Mouse (Mus musculus) kidney, postnatal 25 days (tissue): ENCODE results near the gene Kcnk10.

Experiments used
- DNase-seq, 2 experiments: peaks; one replicate each; pipeline ENCODE4 v3.0.0; 2021; ENCODE audit warnings: mixed read lengths in 2 of 2

Gene Kcnk10

DNA sequence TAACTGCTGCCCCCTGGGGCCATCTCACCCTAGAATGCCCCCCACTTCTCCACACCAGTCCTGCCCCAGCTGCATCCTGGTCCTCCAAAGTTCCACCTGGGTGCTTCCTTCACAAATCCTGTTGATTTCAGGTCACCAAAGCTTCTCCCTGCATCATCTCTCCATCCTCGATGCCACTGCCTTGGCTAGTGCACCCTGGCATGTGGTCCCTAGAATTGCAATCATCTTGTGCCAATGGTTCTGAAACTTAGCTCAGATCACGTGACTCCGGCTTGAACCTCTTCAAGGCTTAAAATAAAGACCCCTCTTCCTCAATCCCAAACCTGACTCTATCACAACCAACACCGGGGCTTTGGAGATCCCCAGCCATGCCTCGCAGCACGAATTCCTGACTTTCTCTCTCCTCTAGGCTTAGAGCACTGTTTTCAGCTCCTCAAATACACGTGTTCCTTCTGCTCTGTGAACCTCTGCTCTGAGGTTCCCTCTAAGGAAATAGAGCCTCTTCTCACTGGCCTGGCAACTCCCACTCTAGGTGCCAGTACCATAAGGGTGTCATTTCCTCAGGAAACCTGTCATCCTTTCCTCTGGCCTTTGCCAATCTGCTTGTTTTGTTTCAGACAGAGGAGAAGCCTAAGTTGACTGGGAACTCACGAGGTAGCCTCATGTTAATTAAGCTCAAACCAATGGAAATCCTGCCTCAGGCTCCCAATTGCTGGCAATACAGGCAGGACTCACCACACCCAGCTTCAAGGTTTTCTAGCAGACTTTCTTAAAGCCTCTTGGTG lies 6.0 kb downstream of the Kcnk10 start:
- DNase-seq: no peak

- DNase-seq: no peak
These were observed 8.7 kb downstream of the Kcnk10 start for GRCm38 (mm10) chr12:98569380-98569779.

- DNase-seq: no peak
These were observed 10.2 kb downstream of the Kcnk10 start for GRCm38 (mm10) chr12:98567877-98568276.

DNA sequence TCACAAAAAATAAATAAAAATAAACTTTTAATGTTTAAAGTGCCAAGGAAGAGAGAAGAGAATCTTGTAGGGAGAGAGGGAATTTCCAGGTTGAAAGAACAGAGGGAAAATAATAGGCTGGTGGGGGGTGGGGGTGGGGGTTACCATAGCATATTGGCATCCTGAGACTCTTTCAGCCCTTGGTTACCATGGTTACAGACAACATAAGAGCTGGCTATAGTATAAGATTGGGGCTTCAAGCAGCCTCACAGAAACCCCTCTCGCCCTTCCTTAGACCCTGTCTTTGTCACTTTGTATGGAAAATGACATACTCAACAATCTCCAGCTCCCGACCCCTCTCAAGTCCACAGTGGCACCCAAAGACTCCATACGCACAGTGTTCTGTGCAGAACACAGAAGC lies 13.7 kb downstream of the Kcnk10 start:
- DNase-seq: no peak

GRCm38 (mm10) chr12:98563261-98563660 lies 14.8 kb downstream of the Kcnk10 start:
- DNase-seq: no peak

- no peak for DNase-seq
These were observed 15.7 kb downstream of the Kcnk10 start for GRCm38 (mm10) chr12:98562341-98562977.

DNA sequence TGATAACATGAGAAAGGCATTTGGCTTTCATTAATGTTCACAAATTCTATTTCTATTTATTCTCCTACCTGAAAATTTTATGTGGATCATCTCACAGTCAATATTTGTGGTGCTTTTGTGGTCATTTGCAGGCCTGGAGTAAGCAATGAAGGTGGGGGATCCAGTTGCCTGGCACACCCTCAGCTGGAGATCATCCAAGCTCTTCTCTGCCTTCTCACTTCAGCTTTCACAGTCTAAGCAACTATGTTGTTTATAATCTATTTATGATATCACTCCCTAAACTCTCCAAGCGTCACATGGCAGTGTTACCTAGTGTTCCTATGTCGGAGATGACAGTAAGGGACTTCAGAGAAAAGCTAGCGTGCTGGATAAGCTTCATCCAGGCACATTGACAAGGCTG lies 18.1 kb downstream of the Kcnk10 start:
- no peak for DNase-seq

- no peak for DNase-seq
These were observed 21.0 kb downstream of the Kcnk10 start for GRCm38 (mm10) chr12:98557013-98557677.

DNA sequence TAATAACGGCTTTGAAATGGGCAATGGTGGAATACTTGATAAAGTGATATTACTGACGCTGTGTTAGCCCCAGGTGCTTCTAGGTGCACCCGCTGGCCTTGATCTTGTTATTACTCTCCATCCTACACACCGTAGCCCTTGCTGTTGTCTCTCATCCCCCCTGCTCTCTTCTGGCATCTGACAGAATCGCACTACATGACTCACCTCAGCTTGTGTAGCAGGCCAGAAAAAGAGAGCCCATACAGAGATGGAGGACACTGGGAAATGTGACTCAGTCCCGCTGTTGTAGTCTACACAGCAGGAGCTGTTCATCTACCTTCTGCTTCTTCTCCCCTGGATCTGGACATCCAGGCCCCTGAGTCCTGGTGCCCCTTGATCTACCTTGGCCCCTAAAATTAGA lies 28.1 kb downstream of the Kcnk10 start:
- DNase-seq: no peak

DNA sequence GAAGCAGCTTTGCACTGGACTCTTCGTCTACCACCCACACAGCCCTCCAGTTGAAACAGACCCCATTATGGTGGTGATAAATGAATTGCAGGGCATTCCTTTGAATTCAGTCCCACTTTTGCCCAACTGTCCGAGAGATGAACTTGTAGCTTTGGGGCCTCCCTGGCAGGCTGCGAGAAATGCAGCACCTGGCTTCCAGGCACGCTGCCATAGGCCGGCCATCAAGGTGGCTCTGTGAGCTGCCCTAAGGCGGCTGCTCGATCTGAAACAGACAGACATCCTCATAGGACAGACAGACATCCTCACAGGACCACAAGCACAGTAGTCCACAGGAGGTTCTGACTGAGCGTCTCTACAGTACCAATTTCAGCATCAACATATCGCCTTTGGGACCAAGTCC lies 30.0 kb downstream of the Kcnk10 start:
- DNase-seq: no peak

DNA sequence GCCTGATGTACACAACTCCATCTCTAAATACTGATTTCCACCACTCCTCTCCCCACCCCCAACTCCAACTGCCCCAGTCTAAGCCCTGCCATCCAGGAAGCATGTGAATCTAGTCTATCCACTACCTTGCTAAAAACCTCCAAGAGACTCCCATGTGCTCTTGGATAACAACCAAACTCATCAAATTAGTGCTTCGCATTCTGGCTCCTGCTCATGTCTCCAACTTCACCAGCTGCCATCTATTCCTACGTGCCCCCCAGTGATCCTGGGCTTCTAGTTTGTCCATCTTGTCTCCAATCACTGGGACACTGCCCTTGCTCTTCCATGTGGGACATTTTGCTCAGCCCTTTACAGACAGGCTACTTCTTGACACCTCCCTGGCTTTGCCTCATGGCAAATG lies 32.2 kb downstream of the Kcnk10 start:
- DNase-seq: no peak

DNA sequence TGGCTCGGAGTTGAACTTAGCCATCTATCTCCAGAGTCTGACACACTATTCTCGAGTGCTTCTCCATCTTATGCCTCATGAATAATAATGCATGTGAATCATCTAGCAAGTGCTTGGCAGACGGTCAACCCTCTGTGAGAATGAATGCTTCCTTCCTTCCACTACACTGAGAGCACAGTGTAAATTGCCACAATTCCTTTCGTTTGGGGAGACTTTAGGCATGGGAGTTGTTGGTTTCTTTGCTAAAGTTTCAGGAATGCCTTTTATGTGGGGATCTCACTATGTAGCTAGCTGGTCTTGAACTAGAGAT lies 32.9 kb downstream of the Kcnk10 start:
- no peak for DNase-seq

DNA sequence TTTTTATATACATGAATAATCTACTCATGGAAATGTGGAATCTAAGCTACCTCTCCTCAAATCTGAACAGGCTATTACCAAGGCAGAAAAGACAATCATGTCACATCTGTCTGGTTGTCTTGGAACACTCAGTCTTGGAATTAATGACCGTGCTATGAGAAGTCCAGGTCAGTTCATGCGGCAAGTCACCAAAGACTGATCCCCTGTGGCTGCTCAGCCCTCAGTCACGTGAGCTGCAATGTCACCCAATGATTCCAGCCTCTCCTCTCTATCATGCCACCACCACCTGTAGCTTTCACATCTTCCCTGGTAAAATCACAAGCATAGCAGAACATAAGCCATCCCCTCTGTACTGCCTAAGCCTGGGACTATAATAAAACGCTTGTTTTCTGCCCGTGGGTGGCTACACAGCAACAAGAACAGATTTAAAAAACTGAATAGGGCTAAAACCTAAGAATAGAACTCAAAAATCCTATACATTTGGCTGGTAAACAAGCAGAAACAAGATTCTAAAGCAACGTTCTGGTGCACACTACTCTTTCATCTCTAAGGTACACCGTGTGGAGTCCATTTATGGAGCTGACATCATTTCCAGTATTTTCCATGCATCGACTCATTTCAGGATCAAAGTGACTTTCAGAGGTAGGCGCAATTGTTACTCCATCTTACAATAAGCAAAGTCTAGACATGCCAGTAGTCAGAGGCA lies 33.4 kb downstream of the Kcnk10 start:
- no peak for DNase-seq

GRCm38 (mm10) chr12:98536760-98537159 lies 41.4 kb downstream of the Kcnk10 start:
- no peak for DNase-seq

GRCm38 (mm10) chr12:98536036-98536435 lies 42.1 kb downstream of the Kcnk10 start:
- DNase-seq: no peak

DNA sequence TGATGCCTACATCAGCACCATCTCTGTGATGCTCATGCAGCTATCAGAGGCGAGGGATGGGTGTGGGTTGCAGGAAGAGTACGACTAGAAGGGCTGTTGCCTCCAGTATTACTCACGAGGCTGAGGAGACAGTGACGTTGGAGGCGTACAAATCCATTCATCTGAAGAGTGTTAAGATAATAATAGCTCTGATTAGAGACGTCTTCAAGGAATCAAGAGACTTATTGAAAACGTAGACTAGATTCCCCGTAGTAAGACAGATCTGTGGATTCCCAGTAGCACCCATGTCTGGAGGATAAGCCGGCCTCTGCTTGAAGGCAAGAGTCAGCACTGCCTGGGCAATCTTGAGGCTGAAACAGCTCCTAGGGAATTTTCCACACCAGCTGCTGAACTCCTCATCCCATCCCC lies 42.6 kb downstream of the Kcnk10 start:
- no peak for DNase-seq

DNA sequence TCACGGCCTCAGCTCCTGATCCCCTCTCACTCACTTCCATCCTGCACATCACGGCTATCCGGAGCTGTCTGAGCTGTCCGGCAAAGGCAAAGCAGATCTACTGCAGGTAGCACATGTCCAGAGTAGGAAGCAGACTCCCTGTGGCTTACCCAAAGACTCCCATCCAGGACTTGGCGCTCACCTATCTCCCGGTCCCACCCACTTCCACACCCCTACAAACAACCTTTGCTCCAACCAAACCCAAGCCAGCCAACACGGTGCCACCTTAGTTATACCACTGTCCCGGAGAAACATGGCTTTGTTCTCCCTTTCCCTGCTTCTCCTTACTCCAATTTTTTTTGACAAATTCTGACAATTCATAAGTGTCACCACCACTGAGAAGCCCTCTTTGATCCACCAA lies 49.5 kb downstream of the Kcnk10 start:
- no peak for DNase-seq

GRCm38 (mm10) chr12:98525361-98525760 lies 52.7 kb downstream of the Kcnk10 start:
- DNase-seq: no peak

- DNase-seq: no peak
These were observed 53.5 kb downstream of the Kcnk10 start for GRCm38 (mm10) chr12:98524331-98525311.

DNA sequence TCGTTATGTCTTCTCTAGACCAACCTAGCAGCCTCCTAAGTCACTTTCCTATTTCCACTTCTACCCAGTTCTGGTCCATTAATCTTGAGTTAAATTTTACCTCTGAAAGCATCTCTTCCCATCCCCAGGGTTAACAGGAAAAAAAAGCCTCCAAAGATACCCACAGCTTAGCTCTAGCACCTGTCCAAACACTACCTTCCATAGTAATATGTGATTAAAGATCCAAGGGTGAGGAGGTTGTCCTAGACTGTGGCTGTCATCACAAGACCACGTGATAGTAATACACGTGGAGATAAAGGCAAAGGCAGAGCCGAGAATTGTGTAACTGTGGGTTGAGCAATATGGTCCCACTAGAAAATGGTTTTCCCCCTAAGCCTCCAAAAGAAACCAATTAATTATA lies 56.8 kb downstream of the Kcnk10 start:
- no peak for DNase-seq

- no peak for DNase-seq
These were observed 57.6 kb downstream of the Kcnk10 start for GRCm38 (mm10) chr12:98520568-98520931.

- DNase-seq: no peak
These were observed 58.1 kb downstream of the Kcnk10 start for GRCm38 (mm10) chr12:98519866-98520567.
